Mouse (Mus musculus) mouse embryonic stem cell (cell line): ENCODE data around the gene F2rl3.

Experiments used
- in situ Hi-C, 2 experiments: fragments of 300-500 bp; cut with MboI; formaldehyde crosslinking; loops; 1 replicate in 1 of 2; 3 replicates in 1 of 2; pipeline ENCODE4 v1.14.3; 2019 to 2020; ENCODE audit warnings: low sequenced_read_pairs in 2 of 2, low pct_unique_long_range_greater_than_20kb in 1 of 2, mixed read lengths in 1 of 2; ENCODE audit not compliant: unreplicated experiment in 1 of 2

Gene F2rl3

DNA sequence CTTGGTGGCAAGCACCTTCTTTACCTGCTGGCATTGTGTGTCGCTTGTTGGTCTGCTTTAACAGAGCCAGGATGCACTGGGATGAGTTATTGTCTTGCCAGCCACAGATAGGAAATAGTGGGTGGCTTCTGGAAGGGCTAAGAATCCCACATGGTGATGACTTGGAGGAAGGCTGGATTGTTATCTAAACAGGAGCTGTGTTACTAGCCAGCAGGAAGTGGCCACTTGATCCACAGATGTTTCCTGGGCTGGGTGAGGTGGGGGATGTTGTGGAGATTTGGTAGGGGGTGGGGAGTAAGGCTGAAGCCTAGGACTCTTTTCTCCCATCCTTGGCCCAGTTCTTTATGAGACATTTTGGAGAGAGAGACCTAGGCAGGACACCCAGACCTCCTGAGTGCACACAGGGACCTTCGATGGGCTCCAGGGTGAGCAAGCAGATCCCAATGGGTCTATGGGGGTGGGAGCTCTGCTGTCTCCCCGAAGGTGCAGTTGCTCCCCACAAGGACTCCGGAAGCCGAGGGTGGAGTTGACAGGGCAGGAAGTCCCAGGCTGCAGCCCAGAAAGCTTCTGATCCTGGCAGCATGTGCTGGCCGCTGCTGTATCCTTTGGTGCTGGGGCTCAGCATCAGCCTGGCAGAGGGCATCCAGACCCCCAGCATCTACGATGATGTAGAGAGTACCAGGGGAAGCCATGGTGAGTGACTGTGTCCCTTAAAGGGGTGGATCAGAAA, at the start of gene F2rl3:
TSS of gene F2rl3 (plus strand) at position 559 of the 730 bp plus-strand sequence.
- in situ Hi-C loops, result no loop called here

DNA sequence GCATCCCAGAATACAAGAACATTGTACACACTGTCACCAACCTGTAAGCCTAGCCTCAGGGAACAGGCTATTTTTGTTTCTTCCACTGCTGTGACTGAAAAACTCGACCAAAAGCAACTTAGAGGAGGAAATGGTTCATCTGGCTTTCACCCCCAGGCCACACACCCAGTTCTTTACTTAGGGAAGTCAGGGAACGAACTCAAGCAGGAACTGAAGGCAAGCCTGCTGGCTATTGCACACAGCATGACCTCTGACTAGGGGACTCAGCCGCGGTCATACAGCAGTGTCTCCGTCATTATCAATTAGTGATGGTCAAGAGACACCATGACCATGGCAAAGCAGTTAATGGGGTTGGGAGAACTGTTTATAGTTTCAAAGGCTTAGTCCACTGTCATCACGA, 49.1 kb upstream of the F2rl3 start:
- in situ Hi-C loops, result no loop called here

DNA sequence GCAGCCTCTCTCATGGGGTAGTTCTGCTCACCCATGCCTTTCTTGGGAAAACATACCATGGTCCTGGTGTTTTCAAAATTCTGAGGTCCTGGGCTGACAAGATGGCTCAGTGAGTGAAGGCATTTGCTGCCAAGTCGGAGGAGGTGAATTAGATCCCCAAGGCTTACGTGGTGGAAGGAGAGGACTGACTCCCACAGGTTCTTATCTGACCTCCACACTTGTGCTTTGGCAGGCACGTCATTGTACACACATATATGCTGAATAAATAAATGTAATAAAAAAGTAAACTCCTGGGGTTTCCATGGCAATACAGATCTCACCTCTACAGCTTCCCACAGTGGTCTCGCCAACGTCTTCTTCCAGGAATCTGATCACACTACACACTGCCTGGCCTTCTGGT, 45.1 kb upstream of the F2rl3 start:
- in situ Hi-C loops, result no loop called here

DNA sequence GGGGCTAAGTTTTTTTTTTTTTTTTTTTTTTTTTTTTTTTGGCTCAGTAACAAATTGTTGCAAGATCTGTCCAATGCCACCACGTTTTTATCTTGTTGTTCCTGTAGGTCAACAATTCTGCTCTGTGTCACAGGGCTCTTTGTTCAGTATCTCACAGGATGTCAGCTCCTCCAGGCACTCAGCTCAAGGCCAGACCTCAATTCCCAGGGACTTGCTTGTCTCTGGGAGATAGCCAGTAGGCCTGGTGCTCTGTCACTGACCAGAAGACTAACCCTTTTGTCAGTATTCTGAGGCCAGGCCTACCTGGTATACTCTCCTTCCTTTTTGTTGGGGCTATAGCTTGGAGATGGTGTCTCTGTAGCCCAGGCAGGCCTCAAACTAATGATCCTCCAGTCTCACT, 41.1 kb upstream of the F2rl3 start:
- in situ Hi-C loops, result no loop called here

DNA sequence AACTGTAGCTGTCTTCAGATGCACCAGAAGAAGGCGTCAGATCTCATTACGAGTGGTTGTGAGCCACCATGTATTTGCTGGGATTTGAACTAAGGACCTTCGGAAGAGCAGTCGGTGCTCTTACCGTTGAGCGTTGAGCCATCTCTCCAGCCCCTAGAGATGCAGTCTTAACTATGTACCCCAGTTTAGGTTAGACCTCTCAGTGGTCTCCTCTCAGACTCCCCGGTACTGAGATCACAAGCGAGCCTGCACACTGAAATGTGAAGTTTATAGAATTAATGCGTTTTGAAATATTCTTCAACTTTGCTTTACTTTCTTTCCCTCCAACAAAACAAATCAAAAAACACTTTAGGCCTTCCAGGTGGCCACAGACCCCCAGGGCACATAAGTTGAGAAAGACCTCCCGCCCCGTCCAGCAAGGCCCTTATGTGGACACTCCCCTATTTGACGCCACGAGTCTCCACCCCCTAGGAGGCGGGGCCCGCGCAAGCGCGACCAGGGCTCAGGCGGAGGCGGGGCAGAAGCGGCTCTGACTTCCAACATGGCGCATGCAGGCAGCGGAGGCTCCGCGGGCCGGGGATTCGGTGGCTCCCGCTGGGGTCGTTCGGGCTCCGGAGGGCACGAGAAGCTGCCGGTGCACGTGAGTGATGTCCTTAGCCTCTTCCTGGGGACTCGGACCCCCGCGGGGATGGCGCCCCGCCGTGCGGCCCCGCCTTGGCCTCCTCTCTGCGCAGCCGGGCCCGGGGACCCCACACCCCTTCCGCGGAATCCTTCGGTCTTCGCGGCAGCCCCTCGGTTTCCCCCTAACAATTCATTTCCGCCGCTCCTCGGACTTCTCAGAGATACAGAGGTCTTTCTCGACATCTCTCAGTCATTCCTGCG, 38.7 kb upstream of the F2rl3 start, which contains the start of gene Sin3b:
TSS of gene Sin3b (plus strand) at position 517 of the 882 bp plus-strand sequence.
- in situ Hi-C loops, result no loop called here

DNA sequence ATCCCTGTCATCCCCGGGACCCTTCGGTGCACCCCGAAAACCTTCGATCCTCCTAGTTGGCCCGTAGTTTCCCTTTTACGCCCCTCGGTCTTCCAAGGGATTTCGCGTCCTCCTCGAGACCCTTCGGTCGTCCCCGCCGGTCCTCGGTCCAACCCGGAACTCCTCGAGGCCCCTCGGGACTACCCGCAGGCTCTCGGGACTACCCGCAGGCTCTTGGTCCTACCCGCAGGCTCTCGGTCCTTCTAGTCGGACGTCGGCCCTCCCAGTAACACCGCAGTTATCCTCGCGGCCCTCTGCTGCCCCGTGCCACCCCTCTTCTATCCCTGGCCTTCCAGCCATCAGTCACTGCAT, 38.1 kb upstream of the F2rl3 start:
- in situ Hi-C loops, result no loop called here

DNA sequence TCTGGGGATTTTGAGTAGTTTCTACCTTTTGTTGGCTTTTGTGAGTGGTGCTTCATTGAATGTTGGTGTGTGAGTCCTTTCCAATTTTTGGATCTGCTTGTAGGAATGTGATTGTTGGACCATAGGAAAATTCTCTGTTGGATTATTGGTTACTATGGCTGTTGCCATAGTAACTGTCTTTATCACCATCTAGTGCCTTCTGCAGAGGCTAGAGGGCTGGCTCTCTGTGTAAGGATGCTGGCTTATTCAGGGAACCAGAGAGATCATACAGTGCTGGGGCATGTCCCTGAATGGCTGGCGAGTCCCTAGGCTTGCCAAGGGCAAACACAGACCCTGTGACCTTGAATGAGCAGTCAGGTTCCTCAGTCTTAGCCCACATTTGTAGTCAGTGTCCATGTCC, 33.0 kb upstream of the F2rl3 start:
- in situ Hi-C loops, result no loop called here

DNA sequence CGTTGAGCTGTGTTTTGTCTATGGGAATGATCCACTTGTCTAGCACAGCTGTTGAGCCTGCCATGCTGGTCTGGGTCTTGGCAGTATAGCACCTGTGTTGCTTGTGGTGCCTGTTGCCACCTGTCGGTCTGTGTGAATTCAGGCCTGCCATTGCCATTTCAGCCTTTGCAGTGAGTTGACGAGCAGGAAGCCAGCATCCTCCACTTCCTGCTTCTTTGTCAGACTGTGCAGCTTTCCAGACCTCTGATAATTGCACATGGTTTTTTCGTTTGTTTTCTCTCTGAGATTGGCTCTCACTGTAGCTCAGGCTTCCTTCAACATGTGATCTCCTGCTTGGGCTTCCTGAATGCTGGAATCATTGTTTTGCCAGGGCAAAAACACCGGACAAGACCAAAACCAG, 26.7 kb upstream of the F2rl3 start:
- in situ Hi-C loops, result no loop called here

DNA sequence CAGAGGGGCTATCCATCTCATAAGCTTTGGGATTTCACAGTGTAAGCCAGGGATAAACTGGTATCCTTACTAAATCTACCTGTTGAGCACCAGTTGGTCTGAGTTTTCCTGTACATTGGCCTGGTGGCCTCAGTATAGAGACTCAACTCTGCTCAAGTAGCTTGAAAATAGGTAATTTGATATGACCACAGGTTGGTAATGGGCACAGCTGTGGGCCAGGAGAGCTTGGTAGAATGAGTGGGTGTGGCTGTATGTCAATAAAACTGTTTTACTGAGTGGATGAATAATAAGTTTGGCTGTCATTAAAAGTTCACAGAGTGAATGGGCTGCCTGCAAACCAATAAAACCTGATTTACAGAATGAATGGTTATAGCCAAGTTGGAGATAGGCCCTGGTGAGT, 24.8 kb upstream of the F2rl3 start:
- in situ Hi-C loops, result no loop called here

DNA sequence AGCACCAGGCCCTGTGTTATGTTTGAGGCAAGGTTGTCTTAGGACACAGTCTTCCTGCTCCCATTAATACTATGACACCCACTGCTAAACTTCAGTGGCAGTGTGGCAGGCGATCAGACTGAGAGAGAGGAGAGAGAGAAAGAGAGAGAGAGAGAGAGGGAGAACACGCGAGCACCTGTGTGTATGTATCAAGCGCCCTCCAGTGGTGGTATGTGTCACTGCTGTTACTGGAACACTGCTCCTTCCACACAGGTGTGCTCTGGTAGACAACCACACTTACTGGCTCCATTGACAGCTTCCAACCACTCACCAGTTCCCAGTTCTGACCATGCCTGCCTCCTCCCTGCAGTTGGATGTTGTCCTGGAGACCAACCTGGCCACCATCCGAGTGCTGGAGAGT, 15.6 kb upstream of the F2rl3 start:
- in situ Hi-C loops, result loop anchor here in 1 of 2 experiments (5.0 kb wide), 1 partner anchor 64 kb away; no protein-coding TSS in a partner anchor

DNA sequence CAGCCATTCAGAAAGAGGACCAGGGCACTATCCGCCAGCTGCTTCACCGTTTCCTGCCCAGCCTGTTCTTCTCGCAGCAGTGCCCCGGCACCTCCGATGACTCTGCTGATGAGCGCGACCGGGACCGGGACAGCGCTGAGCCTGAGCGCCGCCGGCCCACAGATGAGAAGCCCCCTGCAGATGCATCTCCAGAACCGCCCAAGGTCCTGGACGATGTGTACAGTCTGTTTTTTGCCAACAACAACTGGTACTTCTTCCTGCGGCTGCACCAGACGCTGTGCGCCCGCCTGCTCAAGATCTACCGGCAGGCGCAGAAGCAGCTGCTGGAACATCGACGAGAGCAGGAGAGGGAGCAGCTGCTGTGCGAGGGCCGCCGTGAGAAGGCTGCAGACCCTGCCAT, 11.8 kb upstream of the F2rl3 start:
- in situ Hi-C loops, result loop anchor here in 1 of 2 experiments (5.0 kb wide), 1 partner anchor 68 kb away; no protein-coding TSS in a partner anchor

DNA sequence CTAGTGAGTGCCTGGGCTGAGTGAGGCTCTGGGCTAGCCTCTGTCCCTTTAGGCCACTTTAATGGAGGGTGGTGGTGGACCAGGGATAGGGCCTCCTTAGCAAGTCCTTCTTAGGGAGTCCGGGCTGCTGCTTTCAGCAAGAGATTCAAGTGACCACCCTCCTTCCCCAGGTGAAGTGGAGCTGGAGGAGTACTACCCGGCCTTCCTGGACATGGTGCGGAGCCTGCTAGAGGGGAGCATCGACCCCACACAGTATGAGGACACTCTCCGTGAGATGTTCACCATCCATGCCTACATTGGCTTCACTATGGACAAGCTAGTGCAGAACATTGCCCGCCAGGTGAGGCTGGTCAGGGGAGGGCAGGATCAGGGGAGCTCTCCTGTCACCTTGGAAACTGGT, 11.4 kb upstream of the F2rl3 start:
- in situ Hi-C loops, result no loop called here

DNA sequence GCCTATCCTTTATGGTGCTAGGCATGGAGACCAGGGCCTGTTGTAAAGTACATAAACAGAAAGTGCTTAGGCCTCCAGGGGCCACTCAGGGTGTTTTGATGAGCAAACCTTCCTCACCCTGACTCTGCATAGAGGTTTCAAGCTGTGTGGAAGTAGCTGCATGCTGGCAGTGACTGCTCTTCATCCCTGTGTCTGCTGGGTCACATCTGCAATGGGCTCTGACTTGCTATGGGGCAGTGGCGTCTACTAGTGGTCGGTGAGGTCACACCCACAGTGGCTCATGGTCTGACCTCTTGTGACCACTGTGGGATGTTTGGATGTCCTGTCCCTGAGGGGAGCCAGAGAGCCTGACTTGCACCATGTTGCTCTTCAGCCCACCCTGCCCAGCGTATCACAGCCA, 10.6 kb upstream of the F2rl3 start:
- in situ Hi-C loops, result no loop called here

DNA sequence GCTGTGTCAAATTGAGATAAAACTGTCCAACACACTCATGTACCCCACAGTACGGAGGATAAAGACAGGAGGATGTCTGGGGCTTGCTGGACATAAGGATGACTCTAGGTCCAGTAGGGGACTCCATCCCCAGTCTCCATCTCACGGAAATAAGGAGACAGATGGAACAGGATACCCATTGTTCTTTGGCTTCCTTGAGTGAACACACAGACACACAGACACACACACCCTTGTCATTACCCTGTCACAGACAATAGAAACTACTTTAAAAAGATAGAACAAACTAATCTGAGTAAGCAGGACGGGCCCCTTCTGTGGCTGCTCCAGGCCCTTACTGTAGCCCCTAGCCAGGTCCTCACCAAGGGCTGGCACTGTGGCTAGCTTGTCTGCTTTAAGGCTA, 9.4 kb upstream of the F2rl3 start:
- in situ Hi-C loops, result no loop called here

DNA sequence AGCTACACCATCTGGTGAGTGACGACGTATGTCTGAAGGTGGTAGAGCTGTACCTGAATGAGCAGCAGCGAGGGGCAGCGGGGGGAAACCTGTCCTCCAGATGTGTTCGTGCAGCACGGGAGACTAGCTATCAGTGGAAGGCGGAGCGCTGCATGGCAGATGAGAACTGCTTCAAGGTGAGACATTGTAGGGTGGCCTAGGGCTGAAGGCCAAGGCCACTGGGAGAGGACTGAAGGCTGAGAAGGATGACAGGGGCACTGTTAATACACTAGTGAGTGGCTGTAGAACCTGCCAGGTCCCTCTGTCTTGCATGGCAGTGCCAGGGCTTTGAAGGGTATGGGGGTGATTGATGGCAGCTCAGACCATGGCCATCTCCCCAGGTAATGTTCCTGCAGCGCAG, 8.5 kb upstream of the F2rl3 start:
- in situ Hi-C loops, result no loop called here

DNA sequence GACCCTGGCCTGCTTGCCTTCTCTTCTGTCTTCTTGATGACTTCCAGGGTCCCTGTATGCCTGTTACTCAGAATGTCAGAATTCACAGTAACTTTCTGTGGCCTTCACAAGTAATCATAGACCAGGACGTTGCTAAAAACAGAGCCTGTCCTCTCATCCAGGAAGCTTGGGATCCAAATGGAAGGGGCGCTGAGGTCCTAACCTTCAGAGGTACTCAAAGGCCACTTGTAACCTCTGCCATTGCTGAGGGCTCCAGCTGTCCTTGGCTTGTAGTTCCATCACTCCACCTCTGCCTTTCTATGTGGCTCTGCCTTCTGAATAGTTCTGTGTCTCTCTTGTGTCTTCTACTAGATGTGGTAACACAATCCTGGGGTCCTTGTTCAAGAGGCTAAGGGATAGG, 7.9 kb upstream of the F2rl3 start:
- in situ Hi-C loops, result no loop called here

DNA sequence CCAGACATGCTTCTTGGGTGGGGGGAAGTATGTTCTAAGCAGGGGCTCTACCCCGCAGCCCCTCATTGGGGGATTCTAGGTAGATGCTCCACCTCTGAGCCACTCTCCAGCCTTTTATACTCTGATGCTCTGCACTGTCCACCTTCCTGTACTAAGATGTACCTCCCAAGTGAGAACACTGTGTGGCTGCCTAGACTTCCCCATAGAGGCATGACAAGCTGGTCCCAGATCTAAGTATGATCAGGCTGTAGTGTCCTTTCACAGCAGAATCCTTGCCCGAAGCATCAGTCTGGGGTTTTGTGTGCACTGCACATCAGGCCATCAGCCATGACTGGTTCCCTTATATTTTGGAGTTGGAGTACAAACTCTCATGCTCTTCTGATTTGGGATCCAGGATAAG, 5.6 kb upstream of the F2rl3 start:
- in situ Hi-C loops, result no loop called here

DNA sequence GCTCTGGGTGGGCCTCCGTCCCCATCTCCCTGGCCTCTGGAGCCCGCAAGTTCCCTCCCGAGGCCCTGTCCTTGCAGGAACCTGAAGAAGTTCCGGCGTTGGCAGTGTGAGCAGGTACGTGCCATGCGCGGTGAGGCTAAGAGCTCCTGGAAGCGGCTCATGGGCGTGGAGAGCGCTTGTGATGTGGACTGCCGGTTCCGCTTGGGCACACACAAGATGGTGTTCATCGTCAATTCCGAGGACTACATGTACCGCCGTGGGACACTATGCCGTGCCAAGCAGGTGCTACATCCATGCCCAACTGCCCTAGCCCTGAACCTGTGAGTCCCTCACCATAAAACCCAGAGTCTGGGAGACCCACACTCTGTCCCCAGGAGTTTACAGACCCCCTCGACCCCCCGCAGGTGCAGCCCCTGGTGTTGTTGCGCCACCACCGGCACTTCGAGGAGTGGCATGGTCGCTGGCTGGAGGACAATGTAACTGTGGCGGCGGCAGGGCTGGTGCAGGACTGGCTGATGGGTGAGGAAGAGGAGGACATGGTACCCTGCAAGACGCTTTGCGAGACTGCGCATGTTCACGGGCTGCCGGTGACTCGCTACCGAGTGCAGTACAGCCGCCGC, 4.8 kb upstream of the F2rl3 start:
- in situ Hi-C loops, result no loop called here

DNA sequence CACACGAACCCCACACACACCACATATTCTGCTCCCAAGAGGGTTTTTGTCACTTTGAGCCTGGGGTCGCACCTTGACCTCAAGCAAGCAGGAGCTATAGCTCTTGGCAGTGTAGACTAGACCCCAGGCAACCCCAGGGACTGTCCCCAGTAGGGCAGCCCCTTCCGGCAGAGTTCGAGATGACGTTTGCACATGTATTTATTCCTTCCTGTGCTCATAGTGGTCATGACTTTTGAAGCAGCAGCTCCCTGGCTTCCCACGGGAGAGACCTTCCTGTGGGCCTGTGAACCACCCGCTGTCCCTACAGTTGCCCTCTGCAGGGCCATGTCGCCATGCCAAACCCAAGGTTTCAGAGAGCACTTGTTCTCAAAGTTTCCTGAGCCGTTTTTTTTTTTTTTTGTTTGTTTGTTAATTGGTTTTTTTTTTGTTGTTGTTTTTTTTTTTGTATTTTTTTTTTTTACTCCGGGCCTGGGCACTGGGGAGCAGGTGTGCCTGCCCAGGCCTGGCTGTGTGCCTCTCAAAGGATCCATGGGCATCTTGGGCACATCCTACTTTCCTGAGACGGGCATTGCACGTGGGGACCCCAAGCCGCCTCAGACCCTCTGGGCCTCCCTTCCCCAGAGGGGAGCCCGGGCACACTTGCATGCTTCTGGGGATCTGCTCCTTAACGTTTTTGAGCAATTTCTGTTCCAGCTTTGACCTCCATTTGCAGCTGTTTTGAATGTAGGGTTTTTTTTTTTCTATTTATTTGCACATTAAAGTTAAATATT, 4.1 kb upstream of the F2rl3 start:
- in situ Hi-C loops, result no loop called here
